Mouse (Mus musculus): ENCODE measurements around the gene Ahsa1. TPM values are rescaled to one million over a fixed set of nuclear protein-coding genes. Genes with fewer than 3 reads are reported as not detected.
"Not testable (repeated sequence)": the region's sequence is repeated elsewhere in the genome, so short reads cannot be mapped to it uniquely, and the experiment has no call there.

Gene Ahsa1
- total RNA-seq, 4 experiments from 2014 or later, result 120 to 228 (median 142) TPM

DNA sequence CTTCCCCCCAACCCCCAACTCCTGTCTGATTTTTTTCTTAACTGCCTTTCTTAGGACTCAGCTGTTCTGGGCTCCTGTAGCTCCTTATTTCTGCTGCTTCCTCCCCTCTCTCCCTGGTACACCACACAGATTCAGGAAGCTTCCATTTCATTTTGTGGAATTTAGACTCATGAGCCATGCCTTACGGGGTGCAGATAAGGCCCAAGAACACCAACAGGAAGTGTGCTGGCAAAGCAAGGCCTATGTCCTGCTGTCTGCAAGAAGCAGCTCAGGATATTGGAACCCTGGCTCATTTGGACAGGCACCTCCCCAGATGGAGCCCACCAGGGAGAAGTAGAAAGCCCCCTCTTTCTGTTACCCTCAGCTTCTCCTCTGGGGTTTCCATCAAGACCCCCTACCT, 15.5 kb downstream of the Ahsa1 start:
- DNase-seq, result no peak

DNA sequence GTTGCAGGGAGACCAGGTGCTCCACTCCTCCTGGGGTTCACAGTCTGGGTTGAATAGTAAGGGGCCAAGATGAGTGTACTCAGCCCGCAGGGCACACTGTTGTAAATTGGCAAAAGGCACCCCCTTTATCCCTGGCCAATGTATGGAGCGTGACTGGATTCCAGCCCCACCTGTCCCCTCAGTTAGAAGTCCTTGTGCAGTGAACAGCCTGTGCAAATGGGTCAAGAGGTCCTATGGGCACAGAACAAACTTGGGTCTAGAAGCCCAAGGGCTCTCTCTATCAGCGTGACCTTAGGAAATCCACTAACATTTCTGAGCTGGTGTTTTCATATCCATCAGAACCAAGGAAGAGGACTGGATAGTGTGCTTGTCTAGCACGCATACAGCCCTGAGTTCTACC, 16.5 kb downstream of the Ahsa1 start:
- no peak for DNase-seq

DNA sequence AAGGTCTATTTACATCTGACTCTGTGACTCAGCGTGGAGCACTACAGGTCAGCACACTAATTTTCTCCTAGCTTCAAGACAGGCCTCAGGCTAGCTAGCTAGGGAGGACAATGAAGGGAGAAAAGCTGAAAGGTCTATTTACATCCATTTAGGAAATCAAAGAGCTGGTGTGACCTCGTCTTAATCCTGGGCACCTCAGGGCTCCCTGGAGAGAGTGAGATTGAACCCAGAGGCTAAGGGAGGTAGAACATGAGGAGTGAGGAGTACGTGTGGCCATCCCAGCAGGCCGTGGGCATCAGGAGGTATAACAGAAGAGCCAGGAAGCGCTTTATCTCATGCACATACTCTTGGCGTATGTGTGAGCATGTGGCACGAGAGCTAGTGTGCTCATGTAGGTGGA, 17.4 kb downstream of the Ahsa1 start:
- no peak for DNase-seq

DNA sequence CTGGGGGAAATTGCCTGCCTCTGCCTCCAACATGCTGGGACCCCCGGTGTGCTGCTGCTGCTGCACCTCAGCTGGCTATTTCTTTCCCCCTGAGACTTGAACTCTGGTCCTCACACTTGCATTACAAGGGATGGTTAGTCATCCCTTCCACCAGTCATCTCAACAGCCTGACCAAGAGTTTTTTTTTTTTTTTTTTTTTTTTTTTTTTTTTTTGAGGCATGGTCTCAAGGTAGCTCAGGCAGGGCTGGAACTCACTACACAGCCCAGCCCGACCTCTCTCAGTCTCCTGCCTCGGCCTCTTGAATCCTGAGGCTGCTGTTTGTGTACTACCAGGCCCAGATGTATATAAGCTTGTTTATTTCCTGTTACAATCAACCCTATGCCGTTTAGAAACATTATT, 18.0 kb downstream of the Ahsa1 start:
- DNase-seq, result no peak

DNA sequence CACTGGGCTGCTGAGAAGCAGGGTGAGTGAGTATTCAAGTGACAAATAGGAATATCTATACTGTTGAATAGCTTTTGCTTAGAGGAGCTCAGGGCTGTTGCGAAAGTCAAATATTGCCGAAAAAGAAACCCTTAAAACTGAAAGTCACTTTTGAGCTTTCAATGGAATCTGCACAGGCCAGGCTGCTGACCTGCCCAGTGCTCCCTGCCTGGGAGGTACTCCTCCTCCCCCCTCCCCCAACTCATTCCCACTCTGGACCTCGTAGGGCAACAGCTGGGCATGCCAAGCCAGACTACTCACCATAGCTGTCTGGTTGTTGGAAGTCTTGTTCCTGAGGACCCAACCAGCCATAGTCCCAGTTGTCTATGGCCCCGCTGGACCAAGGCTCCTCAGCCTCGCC, 18.4 kb downstream of the Ahsa1 start:
- no peak for DNase-seq

DNA sequence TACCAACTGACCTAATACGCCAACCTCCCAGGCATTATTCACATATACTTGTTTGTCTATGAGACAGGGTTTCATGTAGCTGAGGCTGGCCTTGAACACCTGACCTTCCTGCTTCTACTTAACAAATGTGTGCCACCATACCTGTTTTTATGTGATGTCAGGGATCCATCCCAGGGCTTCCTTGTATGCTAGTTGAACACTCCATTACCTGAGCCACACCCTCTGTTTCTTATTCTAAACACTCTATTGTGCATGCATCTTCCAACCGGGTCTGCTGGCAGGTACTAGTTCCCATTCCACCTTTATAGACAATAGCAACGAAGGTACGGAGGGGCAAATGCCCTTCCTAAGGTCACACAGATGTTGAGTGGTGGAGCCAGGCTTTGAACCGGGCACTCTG, 22.8 kb downstream of the Ahsa1 start:
- DNase-seq, result no peak

DNA sequence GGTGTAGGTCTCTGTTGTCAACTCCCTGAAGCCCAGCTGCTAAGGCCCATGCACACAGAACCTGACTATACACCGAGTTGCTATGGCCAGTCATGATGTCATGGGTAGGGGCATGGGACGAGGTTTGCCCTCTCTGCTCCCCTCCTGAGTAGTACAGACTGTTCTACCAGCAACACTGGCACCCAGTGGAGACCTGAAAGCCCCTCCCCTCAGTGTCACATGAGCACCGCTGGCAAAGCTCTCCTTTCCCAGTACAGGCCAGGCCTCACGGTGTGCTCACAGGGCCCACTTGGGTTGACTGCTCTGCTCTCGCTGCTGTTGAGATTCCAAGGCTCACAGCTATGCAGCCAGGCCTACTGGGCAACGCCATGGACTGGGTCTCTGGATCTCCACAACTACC, 27.7 kb downstream of the Ahsa1 start:
- DNase-seq, result no peak

DNA sequence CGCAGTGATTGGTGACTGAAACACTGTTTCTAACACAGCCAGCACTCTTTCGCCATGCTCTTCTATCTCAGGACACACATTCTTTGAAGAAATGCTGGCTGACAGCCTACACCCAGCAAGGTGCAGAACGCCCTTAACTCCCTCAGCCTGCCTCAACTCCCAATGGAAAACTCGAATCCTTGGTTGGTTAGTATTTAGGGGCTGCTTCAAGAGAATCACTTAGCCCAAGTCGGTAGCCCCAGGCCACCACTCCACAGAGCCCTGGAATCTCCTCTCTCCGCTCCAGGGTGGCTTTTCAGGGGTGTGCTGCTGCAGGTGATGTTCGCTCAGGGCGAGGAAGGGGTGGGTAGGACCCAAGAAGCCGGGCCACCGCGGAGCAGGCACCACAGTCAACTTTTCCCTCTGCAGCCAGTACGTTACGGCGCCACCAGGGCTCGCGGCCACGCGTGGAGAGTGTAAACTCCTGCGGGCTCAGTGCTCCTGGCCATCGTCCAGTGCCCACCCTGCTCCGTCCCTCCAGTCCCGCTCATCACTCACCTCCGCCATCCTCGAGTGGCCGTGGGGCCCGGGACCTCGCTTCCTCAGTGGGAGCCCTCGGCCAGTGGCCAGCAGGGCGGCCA, 32.9 kb downstream of the Ahsa1 start:
- DNase-seq, result no peak

DNA sequence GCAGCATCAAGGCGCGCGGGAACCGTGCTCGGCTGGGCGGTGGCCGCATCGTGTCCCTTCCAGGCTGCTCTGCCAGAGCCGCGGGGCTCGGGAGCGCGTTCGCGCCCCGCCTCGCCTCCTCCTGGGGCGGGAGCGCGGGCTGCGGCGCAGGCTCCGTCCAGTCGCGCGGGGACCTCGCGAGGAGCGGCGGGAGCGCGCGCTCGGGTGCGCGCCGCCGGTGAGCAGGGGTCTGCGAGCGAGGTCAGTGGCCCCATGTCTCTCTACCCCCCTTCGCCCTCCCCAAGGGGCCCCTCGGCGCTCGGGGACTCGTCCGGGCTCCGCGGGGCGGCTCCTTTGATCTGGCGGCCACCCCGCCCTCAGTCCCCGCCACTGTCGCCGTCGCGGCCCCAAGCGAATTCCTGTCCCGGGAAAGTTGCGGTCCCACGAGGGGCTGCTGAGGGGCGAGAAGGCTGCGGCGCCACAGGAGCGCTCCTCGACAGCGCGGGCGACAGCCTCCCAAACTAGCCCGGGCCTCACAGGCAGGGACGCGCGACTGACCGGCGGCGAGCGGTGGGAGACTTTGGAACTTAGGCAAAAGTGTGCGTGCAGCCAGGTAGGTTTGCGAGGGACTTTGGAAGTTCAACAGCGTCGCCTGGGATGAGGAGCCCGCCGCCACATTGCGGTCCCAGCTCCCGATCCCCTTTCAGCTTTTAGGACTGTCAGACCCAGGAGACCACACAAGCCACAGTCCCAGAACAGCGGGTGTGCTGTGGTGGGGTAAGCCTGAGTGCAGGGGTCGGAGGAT, 33.6 kb downstream of the Ahsa1 start, which contains the start of gene Ism2:
TSS of gene Ism2 (minus strand) at position 49 of the 784 bp plus-strand sequence.
- no peak for DNase-seq

DNA sequence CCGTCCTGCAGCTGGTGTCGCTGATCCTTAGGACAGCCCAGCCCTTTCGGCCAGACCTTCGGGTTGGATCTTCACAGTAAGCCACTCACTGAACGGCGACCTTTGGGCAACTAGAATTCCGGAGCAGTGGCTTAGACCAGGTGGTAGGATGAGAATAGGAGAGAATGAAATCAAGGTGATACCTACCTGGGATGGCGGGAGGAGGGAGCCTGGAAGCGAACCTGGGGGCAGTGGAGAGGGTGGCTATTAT, 34.1 kb downstream of the Ahsa1 start:
- DNase-seq, result no peak

DNA sequence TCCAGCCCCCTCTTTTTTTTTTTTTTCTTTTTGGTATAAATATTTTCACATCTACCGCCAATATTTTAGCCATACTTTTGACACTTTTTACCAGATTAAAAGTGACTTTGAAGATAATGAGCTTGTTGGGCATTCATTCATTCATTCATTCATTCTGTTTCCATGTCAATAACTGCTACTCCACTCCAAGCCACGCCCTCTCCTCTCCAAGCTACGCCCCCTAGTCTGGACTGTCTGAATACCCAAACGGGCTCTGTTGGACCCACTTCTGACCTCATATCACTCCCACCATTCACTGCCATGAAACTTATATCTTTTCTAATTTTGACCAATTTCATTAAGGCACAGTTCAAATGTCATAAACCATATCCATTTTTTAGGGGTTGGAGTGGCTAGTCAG, 34.9 kb downstream of the Ahsa1 start:
- no peak for DNase-seq

DNA sequence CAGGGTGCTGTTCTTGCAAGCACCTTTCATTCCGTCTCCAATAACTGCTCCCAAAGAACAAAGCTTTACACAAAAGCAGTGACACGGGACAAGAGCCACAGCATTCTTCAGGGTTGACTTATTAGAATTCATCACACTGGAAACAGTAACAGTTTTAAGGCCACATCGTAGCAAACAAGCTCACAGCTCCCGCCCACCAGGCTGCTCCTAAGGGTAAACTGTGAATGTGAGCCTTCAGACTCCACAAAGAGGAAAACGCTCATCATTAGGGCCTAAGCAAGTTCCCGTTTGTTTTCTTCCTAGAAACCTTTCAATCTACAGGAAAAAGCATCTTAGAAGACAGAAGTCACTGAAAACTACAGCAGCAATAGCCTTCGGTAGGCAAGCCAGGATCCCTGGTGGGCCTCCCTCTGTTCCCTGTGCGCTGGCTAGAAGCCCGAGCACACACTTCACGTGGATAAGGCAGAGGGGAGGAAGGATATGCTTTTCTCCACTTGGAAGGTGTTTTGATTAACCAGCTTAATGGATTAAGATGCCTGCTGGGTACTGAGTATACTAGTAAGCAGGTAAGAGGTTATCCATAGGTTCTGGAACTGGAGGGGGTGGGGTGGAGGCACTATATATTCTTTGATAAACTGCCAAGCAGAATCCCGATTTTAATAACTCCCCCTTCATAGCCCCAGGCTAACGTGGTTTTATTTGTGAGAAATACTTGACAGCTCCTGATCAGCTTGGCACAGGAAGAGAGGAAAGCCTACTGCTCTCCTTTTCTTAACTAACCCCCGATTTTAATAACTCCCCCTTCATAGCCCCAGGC, 39.7 kb downstream of the Ahsa1 start:
- no peak for DNase-seq

DNA sequence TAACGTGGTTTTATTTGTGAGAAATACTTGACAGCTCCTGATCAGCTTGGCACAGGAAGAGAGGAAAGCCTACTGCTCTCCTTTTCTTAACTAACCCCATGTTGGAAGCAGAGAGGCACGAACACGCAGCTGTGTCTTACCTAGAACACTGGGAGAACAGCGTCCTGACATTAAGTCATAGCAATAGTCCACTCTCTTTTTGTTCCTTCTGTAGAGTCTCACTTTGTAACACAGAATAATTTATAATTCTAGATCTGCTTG, 40.2 kb downstream of the Ahsa1 start:
- DNase-seq, result not testable (repeated sequence)

DNA sequence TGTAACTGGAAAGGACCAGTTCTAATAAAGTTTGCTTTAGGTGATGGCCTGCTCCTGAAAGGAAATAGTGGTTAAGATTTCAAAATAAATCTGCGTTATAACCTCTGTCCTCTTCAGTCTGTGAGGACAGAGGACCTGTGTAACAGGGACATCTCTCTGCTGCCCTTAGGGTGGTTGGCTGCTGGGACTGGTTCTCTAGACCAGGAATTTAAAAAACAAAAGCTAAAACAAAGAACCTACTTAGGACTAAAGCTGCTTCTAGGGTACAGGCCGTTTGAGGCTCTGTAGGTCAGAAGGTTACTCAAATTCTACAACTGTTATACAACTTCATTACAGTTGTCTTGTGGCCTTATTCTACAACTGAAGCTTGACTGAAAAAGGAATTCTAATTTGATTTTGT, 46.8 kb downstream of the Ahsa1 start:
- no peak for DNase-seq

DNA sequence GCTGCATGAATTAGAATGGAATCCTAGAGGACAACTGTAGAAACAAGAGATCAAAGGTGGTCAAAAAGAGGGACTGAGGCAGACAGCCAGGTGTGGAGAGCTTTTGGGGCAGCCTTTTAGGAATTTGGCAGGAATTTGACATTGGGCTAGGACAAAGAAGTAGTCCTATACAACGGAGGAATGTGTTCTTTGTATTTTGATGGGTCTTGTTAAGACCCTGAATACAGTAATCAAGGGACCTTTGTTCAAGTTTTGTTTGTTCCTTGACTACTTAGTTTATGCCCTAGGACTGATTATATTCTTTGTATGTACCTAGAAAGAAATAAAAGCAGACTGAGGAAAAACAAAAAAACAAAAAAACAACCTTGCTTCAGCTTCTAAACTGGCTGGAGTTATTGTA, 51.7 kb downstream of the Ahsa1 start:
- no peak for DNase-seq

DNA sequence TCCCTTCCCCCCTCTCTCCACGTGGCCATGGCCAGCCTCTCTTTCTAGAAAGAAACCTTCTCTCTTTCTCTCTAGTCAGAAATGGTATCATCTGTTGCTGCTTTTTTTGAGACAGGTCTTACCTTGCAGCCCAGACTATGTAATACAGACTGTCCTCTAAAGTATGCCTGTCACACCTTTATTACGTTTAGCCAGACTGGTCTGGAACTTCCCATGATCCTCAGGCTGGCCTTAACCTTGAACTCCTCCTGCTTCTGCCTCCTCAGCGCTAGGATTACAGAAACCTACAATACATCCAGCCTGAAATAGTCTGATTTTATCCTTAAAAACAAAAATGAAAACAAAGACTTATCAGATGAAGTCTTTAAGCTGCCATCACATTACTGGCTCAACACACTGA, 53.0 kb downstream of the Ahsa1 start:
- no peak for DNase-seq

Small RNA genes lying within 50 kb of the gene (microRNA-seq; reads per million reads assigned to microRNA genes)
- gene Gm47293, result 0 reads per million in 2 experiments

Other genes with a start within 250 kb of the Ahsa1 start
- 1 to 10 TPM; 2.3 to 4.8 (median 3.1) TPM for gene Tmem63c, start 245.1 kb upstream of the Ahsa1 start, total RNA-seq (2022)
- gene Ngb, start 163.9 kb upstream of the Ahsa1 start, total RNA-seq (2022), result 1 to 10 TPM; 3.8 to 6.8 (median 5.4) TPM
- gene Gstz1, start 119.3 kb upstream of the Ahsa1 start, total RNA-seq (2022), result 100 to 1,000 TPM in 3 of 4 experiments, 10 to 100 TPM in 1; 96.8 to 133 (median 104) TPM
- 10 to 100 TPM; 14.5 to 16.6 (median 15.7) TPM for gene Pomt2, start 118.5 kb upstream of the Ahsa1 start, total RNA-seq (2022)
- gene Samd15, start 66.8 kb upstream of the Ahsa1 start, total RNA-seq (2022), result 1 to 10 TPM; 1.0 to 2.2 (median 1.7) TPM
- gene Tmed8, start 66.0 kb upstream of the Ahsa1 start, total RNA-seq (2022), result 10 to 100 TPM; 33.4 to 42.5 (median 35.5) TPM
- under 1 TPM in 3 of 4 experiments, not detected in 1; 0.29 to 0.55 (median 0.35) TPM for gene Noxred1, start 27.7 kb upstream of the Ahsa1 start, total RNA-seq (2022)
- gene Vipas39, start 223 bp upstream of the Ahsa1 start, total RNA-seq (2022), result 10 to 100 TPM; 34.6 to 53.1 (median 43.5) TPM
- under 1 TPM in 2 of 4 experiments, not detected in 2; 0.28 to 0.32 TPM for gene Ism2, start 33.2 kb downstream of the Ahsa1 start, total RNA-seq (2022)
- gene Sptlc2, start 121.9 kb downstream of the Ahsa1 start, total RNA-seq (2022), result 100 to 1,000 TPM; 224 to 333 (median 255) TPM
- gene Slirp, start 177.4 kb downstream of the Ahsa1 start, total RNA-seq (2022), result 100 to 1,000 TPM; 156 to 205 (median 191) TPM
- 10 to 100 TPM; 16.4 to 28.3 (median 21.9) TPM for gene Alkbh1, start 177.5 kb downstream of the Ahsa1 start, total RNA-seq (2022)
- gene Snw1, start 205.8 kb downstream of the Ahsa1 start, total RNA-seq (2022), result 100 to 1,000 TPM in 1 of 4 experiments, 10 to 100 TPM in 3; 76.4 to 103 (median 91.9) TPM
- not detected for gene Gm5788, start 228.2 kb downstream of the Ahsa1 start, total RNA-seq (2022)
- gene Gm8300, start 247.8 kb downstream of the Ahsa1 start, total RNA-seq (2022), result not detected